Mouse (Mus musculus) brain, embryonic 14.5 days (tissue): ENCODE results near the gene Eri2. TPM values are rescaled to one million over a fixed set of nuclear protein-coding genes. Genes with fewer than 3 reads are reported as not detected.
A peak's percentile ranks its signal among the peaks of the same experiment; 100 is the strongest.

Experiments used
- DNase-seq: peaks from one replicate; pipeline ENCODE4 v3.0.0-alpha.2; 2011; ENCODE audit warnings: low read depth
- CTCF ChIP-seq: fragments of 200-500 bp; IDR thresholded peaks from 2 replicates; pipeline ENCODE4 v1.5.1; 2012; ENCODE audit warnings: inconsistent platforms, mild to moderate bottlenecking, moderate library complexity, borderline replicate concordance; ENCODE audit not compliant: insufficient read depth, insufficient read length; ENCODE audit errors: extremely low read depth
- POLR2A ChIP-seq: fragments of 200-500 bp; IDR thresholded peaks from 2 replicates; pipeline ENCODE4 v1.6.1; 2012; ENCODE audit warnings: mild to moderate bottlenecking, inconsistent platforms, borderline replicate concordance; ENCODE audit not compliant: poor library complexity, insufficient read depth, insufficient read length, severe bottlenecking; ENCODE audit errors: extremely low read depth
- polyA plus RNA-seq: library from polyadenylated mRNA; depleted of rRNA; stranded (reverse); fragments of >200 nt; gene quantifications from 2 replicates; pipeline ENCODE4 v1.2.3, GENCODE M21; 2012; rRNA removed

The Eri2 gene
- polyA plus RNA-seq, 1 experiment = 11.9 TPM

- DNase-seq = no peak
- no peak for TF ChIP-seq CTCF
- TF ChIP-seq POLR2A = no peak
These were observed 55.0 kb downstream of the Eri2 start for GRCm38 (mm10) chr7:119738877-119739276.

- peak; percentile 7; the same call in 1 of the 2 replicates for TF ChIP-seq CTCF
- DNase-seq = peak; percentile 35
These were observed 62.6 kb downstream of the Eri2 start for GRCm38 (mm10) chr7:119731262-119731661.

GRCm38 (mm10) chr7:119727621-119728020, 66.2 kb downstream of the Eri2 start:
- DNase-seq = no peak
- TF ChIP-seq CTCF = no peak
- TF ChIP-seq POLR2A = no peak

GRCm38 (mm10) chr7:119720947-119721310, 72.9 kb downstream of the Eri2 start:
- no peak for TF ChIP-seq POLR2A
- TF ChIP-seq CTCF = no peak
- no peak for DNase-seq

- peak; percentile 98 for DNase-seq
- TF ChIP-seq CTCF (peak; percentile 67; the same call in 1 of the 2 replicates), POLR2A (peak; percentile 55; the same call in 1 of the 2 replicates)
These were observed 73.5 kb downstream of the Eri2 start, which contains the start of gene Thumpd1 for GRCm38 (mm10) chr7:119720253-119720946. Gene Thumpd1 (minus strand): TSS chr7:119720798.

Other genes starting within 250 kb of the Eri2 start
- not detected in 2 replicates for gene Acsm2, start 239.7 kb downstream of the Eri2 start, polyA plus RNA-seq
- not detected in 2 replicates for gene Acsm1, start 187.0 kb downstream of the Eri2 start, polyA plus RNA-seq
- not detected in 2 replicates for gene Acsm4, start 104.0 kb downstream of the Eri2 start, polyA plus RNA-seq
- 47.0 and 48.5 TPM in 2 replicates for gene Thumpd1, start 73.3 kb downstream of the Eri2 start, polyA plus RNA-seq
- gene Acsm3, start 33.1 kb downstream of the Eri2 start, polyA plus RNA-seq = 0.08 TPM in 1 of 2 replicates, not detected in the other
- 22.6 and 24.6 TPM in 2 replicates for gene Rexo5, start 52 bp downstream of the Eri2 start, polyA plus RNA-seq
- 11.2 and 11.3 TPM in 2 replicates for gene Lyrm1, start 101.8 kb upstream of the Eri2 start, polyA plus RNA-seq
- gene Dcun1d3, start 102.2 kb upstream of the Eri2 start, polyA plus RNA-seq = 8.9 and 10.7 TPM in 2 replicates